Mouse (Mus musculus): ENCODE data around the gene Olfr547. TPM values are rescaled to one million over a fixed set of nuclear protein-coding genes. Genes with fewer than 3 reads are reported as not detected.

The Olfr547 gene
- total RNA-seq, 2 experiments from 2014 or later: not detected

GRCm38 (mm10) chr7:102571142-102571541, 36.6 kb downstream of the Olfr547 start, which contains the start of gene Olfr550:
TSS of gene Olfr550 (plus strand) at chr7:102571442.
- DNase-seq: no peak

DNA sequence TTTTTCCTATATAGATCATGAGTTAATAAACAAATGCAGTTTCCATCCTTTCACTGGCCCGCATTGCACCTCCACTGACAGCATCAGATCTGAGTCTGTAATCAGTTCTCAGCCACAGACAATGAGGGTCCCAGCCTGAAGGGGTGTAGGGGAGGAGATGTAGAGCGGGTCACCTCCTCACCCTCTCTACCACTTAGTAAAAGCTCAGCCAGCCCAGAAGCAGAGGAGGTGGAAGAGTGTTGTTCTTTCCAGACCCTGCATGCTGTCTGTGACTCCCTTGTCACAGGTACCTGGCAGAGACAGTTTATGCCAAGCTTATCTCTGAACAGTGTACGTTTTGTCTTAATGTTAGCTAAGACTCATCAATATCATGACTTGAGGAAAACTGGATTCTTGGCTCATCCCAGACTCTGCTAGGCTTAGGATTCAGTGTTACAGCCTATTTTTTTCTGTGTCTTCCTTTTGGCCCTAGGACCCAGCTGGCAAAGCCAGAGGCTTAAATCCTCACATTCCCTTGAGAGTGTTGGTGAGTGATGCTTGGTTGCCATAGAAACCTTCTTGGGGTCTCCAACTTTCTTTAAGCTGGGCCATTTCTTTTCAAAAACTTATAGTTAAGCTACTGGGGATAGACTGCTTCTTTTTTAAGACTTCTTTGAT, 38.8 kb downstream of the Olfr547 start:
- DNase-seq: no peak

GRCm38 (mm10) chr7:102575998-102576397, 41.4 kb downstream of the Olfr547 start:
- no peak for DNase-seq

Other genes starting within 250 kb of the Olfr547 start
- gene Rrm1, start 93.1 kb upstream of the Olfr547 start, total RNA-seq (2021): 10 to 100 TPM in 1 of 2 experiments, 1 to 10 TPM in 1; 9.8 to 11.4 TPM
- not detected for gene Olfr543, start 53.1 kb upstream of the Olfr547 start, total RNA-seq (2021)
- gene Olfr544, start 46.4 kb upstream of the Olfr547 start, total RNA-seq (2021): not detected
- gene Olfr545, start 35.2 kb upstream of the Olfr547 start, total RNA-seq (2021): not detected
- gene Olfr548-ps1, start 6.1 kb downstream of the Olfr547 start, total RNA-seq (2021): not detected
- not detected for gene Olfr549, start 15.1 kb downstream of the Olfr547 start, total RNA-seq (2021)
- 1 to 10 TPM; 2.7 to 3.1 TPM for gene Trim21, start 30.7 kb downstream of the Olfr547 start, total RNA-seq (2021)
- gene Olfr550, start 36.7 kb downstream of the Olfr547 start, total RNA-seq (2021): 1 to 10 TPM; 2.1 to 3.0 TPM
- gene Olfr551, start 57.1 kb downstream of the Olfr547 start, total RNA-seq (2021): not detected
- gene Olfr552, start 63.0 kb downstream of the Olfr547 start, total RNA-seq (2021): under 1 TPM in 1 of 2 experiments, not detected in 1; 0.15 TPM
- gene Olfr553, start 83.5 kb downstream of the Olfr547 start, total RNA-seq (2021): not detected
- gene Olfr554, start 103.7 kb downstream of the Olfr547 start, total RNA-seq (2021): not detected
- not detected for gene Olfr555, start 124.1 kb downstream of the Olfr547 start, total RNA-seq (2021)
- under 1 TPM in 1 of 2 experiments, not detected in 1; 0.25 TPM for gene Olfr556, start 130.2 kb downstream of the Olfr547 start, total RNA-seq (2021)
- 1 to 10 TPM; 7.1 to 8.4 TPM for gene Trim68, start 152.6 kb downstream of the Olfr547 start, total RNA-seq (2021)
- under 1 TPM in 1 of 2 experiments, not detected in 1; 0.56 TPM for gene Olfr557, start 161.2 kb downstream of the Olfr547 start, total RNA-seq (2021)
- under 1 TPM; 0.47 to 0.51 TPM for gene Olfr558, start 167.5 kb downstream of the Olfr547 start, total RNA-seq (2021)
- gene Olfr33, start 184.3 kb downstream of the Olfr547 start, total RNA-seq (2021): not detected
- gene Olfr559, start 192.7 kb downstream of the Olfr547 start, total RNA-seq (2021): not detected
- not detected for gene Olfr560, start 224.6 kb downstream of the Olfr547 start, total RNA-seq (2021)
- gene Olfr78, start 224.7 kb downstream of the Olfr547 start, total RNA-seq (2021): under 1 TPM; 0.17 to 0.30 TPM
- gene Olfr561, start 236.5 kb downstream of the Olfr547 start, total RNA-seq (2021): not detected

Data from layer of hippocampus, postnatal 36 days (tissue).